Mouse (Mus musculus) adipose tissue, adult 10 weeks (tissue): ENCODE data around the gene Srek1. TPM values are rescaled to one million over a fixed set of nuclear protein-coding genes. Genes with fewer than 3 reads are reported as not detected.

Experiments
- polyA plus RNA-seq: library from polyadenylated mRNA; stranded (reverse); fragments of 350-450 nt; fragmentation: Illumina TruSeq; extraction: RNeasy Lipid Tissue Mini Kit (QIAGEN cat#74804); gene quantifications from one replicate; pipeline ENCODE4 v1.2.3, GENCODE M21; 2014; ENCODE audit warnings: low read depth, low replicate concordance

The Srek1 gene
- polyA plus RNA-seq, result 58.0 TPM

DNA sequence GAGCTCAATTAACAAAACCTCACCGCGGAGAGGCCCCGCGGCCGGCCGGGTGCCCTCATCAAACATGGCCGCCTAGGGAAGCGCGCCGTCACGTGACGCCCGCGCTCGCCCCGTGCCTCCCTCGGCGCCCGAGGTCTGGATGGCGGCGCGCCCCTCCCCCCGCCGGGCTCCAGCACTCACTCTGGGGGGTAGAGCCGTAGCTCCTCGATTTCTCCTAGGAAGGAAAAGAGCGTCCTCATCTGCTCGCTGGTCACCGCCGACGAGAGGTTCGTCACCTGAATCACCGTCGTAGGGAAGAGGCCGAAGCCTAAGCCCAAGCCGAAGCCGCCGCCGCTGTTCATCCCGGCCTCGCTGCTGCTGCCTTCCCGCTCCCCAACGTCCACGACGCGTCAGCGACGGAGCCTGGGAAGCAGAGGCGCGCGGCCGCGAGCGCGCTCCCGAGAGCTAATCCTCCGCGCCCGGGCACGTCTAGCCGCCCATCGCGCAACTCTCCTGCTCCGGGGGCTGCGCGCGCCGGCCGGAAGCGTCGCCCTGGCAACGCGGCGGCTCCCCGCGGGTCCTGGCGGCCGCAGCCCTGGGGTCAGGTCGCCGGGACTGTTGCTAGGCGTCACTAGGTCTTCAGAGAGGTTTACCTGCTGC lies at the start of gene Srek1:
Gene Srek1 (minus strand): TSS at position 490 of the 639 bp plus-strand sequence.

Other genes with a start within 250 kb of the Srek1 start
- 37.6 TPM for gene Erbin, start 145.9 kb upstream of the Srek1 start, polyA plus RNA-seq